Mouse (Mus musculus): ENCODE data around the gene Atg16l2. TPM values are rescaled to one million over a fixed set of nuclear protein-coding genes. Genes with fewer than 3 reads are reported as not detected.
A peak's percentile ranks its signal among the peaks of the same experiment; 100 is the strongest.

Gene Atg16l2
- polyA plus RNA-seq, 1 experiment: 13.2 TPM

DNA sequence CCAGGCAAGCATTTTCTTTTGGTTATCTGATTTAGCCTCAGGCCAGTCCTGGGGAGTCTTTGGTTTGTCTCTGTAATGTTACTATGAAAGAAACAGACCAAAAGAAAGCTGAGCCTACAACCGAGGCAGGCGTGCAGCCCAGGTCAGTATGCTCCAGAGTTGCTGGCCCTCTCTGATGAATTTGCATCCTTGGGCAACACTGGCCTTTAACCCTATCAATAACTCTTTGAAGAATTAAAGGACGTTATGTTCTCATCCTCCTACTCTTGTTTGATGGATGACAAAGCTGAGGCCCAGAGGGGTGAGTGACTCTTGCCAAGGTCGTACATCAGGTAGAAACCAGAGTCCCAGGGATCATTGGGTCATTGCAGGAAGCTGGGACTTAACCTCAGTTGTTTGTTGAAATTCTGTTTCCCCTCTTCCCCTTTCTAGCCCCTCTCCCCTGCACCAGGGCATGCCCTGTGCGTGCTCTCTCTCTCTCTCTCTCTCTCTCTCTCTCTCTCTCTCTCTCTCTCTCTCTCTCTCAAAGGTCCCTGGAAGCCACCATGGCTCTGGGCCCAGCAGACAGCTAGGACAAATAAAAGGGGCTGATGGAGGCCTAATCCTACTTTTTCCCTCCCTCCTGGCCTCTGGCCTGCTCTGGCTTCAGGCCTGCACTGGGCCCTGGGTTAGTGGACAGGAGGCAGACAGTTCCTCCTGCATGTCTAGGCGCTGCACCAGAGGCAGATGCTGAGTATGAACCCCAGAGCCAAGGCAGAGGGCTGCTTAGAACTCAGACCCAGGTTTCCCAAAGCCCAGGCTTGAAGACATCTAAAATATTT is 22.3 kb upstream of the Atg16l2 start:
- Histone ChIP-seq H3K4me1 (ENCODE audit: control insufficient read depth, insufficient read depth, low read length) (peaks cover 7% of the 10 kb centered on the region; the same call in 1 of the 2 replicates), H3K27ac (ENCODE audit: insufficient read depth, low read depth, low read length) (no peak overlapping the region), H3K4me3 (ENCODE audit: insufficient read depth, low read length) (no peak overlapping the region)

DNA sequence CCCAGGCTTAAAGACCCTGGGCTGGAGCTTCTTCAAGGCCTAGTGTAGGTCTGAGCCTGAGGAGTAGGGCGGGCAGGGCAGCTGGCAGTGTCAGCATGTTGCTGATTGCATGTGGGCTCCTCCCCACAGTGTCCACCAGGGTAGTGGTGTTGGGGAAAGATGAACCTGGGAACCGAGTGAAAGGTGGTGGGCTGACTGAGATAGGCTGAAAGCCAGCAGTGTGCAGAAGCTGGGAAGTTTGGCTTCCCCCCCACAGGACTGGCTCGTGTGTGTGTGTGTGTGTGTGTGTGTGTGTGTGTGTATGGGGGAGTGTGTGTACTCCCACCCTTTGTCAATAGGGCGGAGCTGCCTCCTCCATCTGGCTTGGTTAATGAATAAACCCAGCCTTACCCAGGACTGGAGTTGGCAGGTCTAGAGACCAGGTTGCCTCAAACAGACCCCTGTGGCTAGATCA is 21.1 kb upstream of the Atg16l2 start:
- TF ChIP-seq CTCF (IDR thresholded peaks at IDR 0.05; ENCODE audit: low read depth, low read length) (no peak), POLR2A (IDR thresholded peaks at IDR 0.05; ENCODE audit: borderline replicate concordance, low read depth, low read length) (no peak)
- no peak overlapping the region for H3K27ac ChIP-seq (ENCODE audit: insufficient read depth, low read depth, low read length)
- peaks cover 7% of the 10 kb centered on the region; the same call in 1 of the 2 replicates for H3K4me1 ChIP-seq (ENCODE audit: control insufficient read depth, insufficient read depth, low read length)
- no peak overlapping the region for H3K4me3 ChIP-seq (ENCODE audit: insufficient read depth, low read length)

More for the DNA sequence above, 22.3 kb upstream of the Atg16l2 start:
- TF ChIP-seq CTCF (IDR thresholded peaks at IDR 0.05; ENCODE audit: low read depth, low read length) (no peak), POLR2A (IDR thresholded peaks at IDR 0.05; ENCODE audit: borderline replicate concordance, low read depth, low read length) (no peak)

DNA sequence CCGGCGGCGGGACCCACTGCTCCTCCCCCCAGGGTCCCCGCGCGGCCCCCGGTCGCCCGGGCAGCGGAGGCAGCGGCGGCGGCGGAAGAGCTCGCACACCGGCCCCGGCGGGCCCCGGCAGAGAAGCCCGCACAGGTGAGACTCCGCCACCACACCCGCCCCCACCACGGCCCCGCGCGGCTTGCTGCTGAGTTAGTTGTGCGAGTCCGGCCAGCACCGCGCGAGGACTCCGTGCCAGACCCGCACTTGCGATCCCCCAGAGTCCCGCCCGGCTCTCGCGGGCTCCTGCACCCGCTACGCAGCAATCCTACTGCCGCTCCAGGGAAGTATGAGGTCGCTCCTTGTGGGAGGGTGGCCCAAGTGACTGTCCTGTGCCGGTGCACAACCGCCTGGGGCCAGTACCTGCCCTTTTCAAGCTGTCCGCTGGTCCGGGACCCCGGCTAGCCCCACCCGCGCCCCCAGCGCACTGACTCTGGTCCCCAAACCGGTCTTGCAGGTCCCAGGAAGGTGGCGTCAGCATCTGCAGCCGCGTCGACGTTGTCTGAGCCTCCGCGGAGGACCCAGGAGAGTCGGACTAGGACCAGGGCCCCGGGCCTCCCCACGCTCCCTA is 19.3 kb upstream of the Atg16l2 start:
- TF ChIP-seq POLR2A (IDR thresholded peaks at IDR 0.05; ENCODE audit: borderline replicate concordance, low read depth, low read length): no peak
- no peak for TF ChIP-seq CTCF (IDR thresholded peaks at IDR 0.05; ENCODE audit: low read depth, low read length)
- H3K27ac ChIP-seq (ENCODE audit: insufficient read depth, low read depth, low read length): no peak overlapping the region
- H3K4me3 ChIP-seq (ENCODE audit: insufficient read depth, low read length): peak overlapping the region; percentile 47
- H3K4me1 ChIP-seq (ENCODE audit: control insufficient read depth, insufficient read depth, low read length): peaks cover 3% of the 10 kb centered on the region; the same call in 1 of the 2 replicates

GRCm38 (mm10) chr7:101320399-101321217 is 18.6 kb upstream of the Atg16l2 start:
- peak overlapping the region; percentile 47 for H3K4me3 ChIP-seq (ENCODE audit: insufficient read depth, low read length)
- no peak for TF ChIP-seq POLR2A (IDR thresholded peaks at IDR 0.05; ENCODE audit: borderline replicate concordance, low read depth, low read length)
- no peak for TF ChIP-seq CTCF (IDR thresholded peaks at IDR 0.05; ENCODE audit: low read depth, low read length)
- 0 out of 2 replicates have a peak, but pooled peaks cover 2% of the 10 kb centered on the region for H3K4me1 ChIP-seq (ENCODE audit: control insufficient read depth, insufficient read depth, low read length)
- H3K27ac ChIP-seq (ENCODE audit: insufficient read depth, low read depth, low read length): no peak overlapping the region

- Histone ChIP-seq H3K4me3 (ENCODE audit: insufficient read depth, low read length) (no peak overlapping the region), H3K27ac (ENCODE audit: insufficient read depth, low read depth, low read length) (no peak overlapping the region), H3K4me1 (ENCODE audit: control insufficient read depth, insufficient read depth, low read length) (peaks cover 4% of the 10 kb centered on the region)
- TF ChIP-seq CTCF (IDR thresholded peaks at IDR 0.05; ENCODE audit: low read depth, low read length) (no peak), POLR2A (IDR thresholded peaks at IDR 0.05; ENCODE audit: borderline replicate concordance, low read depth, low read length) (no peak)
These were observed 17.7 kb upstream of the Atg16l2 start for GRCm38 (mm10) chr7:101319796-101320195.

DNA sequence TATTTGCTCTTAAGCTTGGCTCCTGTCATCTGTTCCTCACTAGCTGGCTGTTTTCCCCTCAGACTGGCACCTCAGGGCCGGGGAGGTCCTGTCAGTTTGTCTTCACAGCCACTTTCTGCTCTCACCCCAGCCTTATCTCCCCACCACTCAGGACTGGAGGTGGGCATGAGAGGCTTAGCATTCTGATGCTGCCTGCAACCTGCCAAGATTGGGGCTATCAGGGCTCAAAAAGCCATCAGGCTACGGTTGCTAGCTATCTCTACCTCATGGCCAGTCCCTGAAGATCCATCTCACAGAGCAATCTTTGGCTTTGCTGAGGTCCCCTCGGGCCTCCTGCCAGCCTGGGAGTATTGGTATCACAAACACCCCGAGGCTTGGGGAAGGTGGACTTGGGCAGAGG is 16.8 kb upstream of the Atg16l2 start:
- TF ChIP-seq CTCF (IDR thresholded peaks at IDR 0.05; ENCODE audit: low read depth, low read length) (no peak), POLR2A (IDR thresholded peaks at IDR 0.05; ENCODE audit: borderline replicate concordance, low read depth, low read length) (no peak)
- no peak overlapping the region for H3K4me3 ChIP-seq (ENCODE audit: insufficient read depth, low read length)
- H3K27ac ChIP-seq (ENCODE audit: insufficient read depth, low read depth, low read length): no peak overlapping the region
- H3K4me1 ChIP-seq (ENCODE audit: control insufficient read depth, insufficient read depth, low read length): peaks cover 10% of the 10 kb centered on the region

GRCm38 (mm10) chr7:101317014-101317413 is 15.0 kb upstream of the Atg16l2 start, which contains the start of gene Stard10:
Gene Stard10, plus strand, starts transcription at chr7:101317086.
- no peak within 1 kb of the TSS for H3K27ac ChIP-seq (ENCODE audit: insufficient read depth, low read depth, low read length)
- H3K4me1 ChIP-seq (ENCODE audit: control insufficient read depth, insufficient read depth, low read length): peaks cover 13% of the 10 kb centered on the region
- TF ChIP-seq POLR2A (IDR thresholded peaks at IDR 0.05; ENCODE audit: borderline replicate concordance, low read depth, low read length) (no peak), CTCF (IDR thresholded peaks at IDR 0.05; ENCODE audit: low read depth, low read length) (no peak)
- no peak within 1 kb of the TSS for H3K4me3 ChIP-seq (ENCODE audit: insufficient read depth, low read length)

GRCm38 (mm10) chr7:101316591-101317001 is 14.5 kb upstream of the Atg16l2 start:
- TF ChIP-seq POLR2A (IDR thresholded peaks at IDR 0.05; ENCODE audit: borderline replicate concordance, low read depth, low read length): no peak
- TF ChIP-seq CTCF (IDR thresholded peaks at IDR 0.05; ENCODE audit: low read depth, low read length): no peak
- Histone ChIP-seq H3K4me3 (ENCODE audit: insufficient read depth, low read length) (no peak overlapping the region), H3K4me1 (ENCODE audit: control insufficient read depth, insufficient read depth, low read length) (peaks cover 15% of the 10 kb centered on the region), H3K27ac (ENCODE audit: insufficient read depth, low read depth, low read length) (no peak overlapping the region)

- Histone ChIP-seq H3K4me3 (ENCODE audit: insufficient read depth, low read length) (no peak overlapping the region), H3K27ac (ENCODE audit: insufficient read depth, low read depth, low read length) (no peak overlapping the region), H3K4me1 (ENCODE audit: control insufficient read depth, insufficient read depth, low read length) (peaks cover 19% of the 10 kb centered on the region)
- TF ChIP-seq CTCF (IDR thresholded peaks at IDR 0.05; ENCODE audit: low read depth, low read length) (no peak), POLR2A (IDR thresholded peaks at IDR 0.05; ENCODE audit: borderline replicate concordance, low read depth, low read length) (no peak)
These were observed 13.6 kb upstream of the Atg16l2 start for GRCm38 (mm10) chr7:101315699-101316098.

All from bone marrow macrophage, adult 2 months (primary cell).